20 mouse cellular contexts compared by ENCODE assay signal in the genomic region with DNA sequence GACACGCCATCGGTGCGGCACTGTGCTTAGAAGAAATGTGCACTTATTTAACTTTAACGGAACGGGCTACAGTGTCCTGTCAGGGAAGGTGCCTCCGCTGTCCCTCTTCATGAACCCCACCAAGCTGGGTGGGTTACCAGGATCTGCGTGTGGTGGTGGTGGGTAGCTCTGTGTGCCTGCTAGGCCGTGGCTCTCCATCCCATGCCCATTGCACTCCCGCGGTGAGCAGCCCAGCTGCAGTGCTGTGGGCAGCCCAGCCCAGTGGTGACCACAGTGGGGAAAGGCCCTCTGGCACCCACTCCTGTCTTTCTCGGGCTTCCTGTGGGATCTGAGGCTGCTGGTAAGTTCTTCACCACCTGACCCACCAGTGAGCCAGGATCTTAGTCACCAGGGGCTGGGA. TPM values are rescaled to one million over a fixed set of nuclear protein-coding genes. Genes with fewer than 3 reads are reported as not detected.
DNase-seq lines count a peak whose midpoint lies in the region; ATAC-seq and TF ChIP-seq lines count a peak whose summit lies in the region.
"Had no signal": no experiment of that assay in that cellular context is flagged by ENCODE, and none has a peak within 500 bp of the region (broad histone marks: within the 10 kb centered on the region; RNA-seq: fewer than 3 reads in every experiment).

No protein-coding gene starts in this region.

- H3K27ac ChIP-seq in midbrain, embryonic 13.5 days, result no peak overlapping the region
- no peak overlapping the region for H3K27ac ChIP-seq in midbrain, embryonic 16.5 days (ENCODE audit: low read length)
- H3K27ac ChIP-seq in embryonic facial prominence, embryonic 14.5 days (replicated peaks; ENCODE audit: low read depth, low read length), result 0 out of 2 replicates have a peak overlapping the region, but pooled peaks have one; percentile 86
- H3K27ac ChIP-seq: hindbrain, embryonic 14.5 days; kidney, postnatal 0 days; left cerebral cortex, adult 2 months; liver, embryonic 13.5 days; neural tube, embryonic 13.5 days had no signal

- no peaks in the 10 kb centered on the region for H3K9me3 ChIP-seq in midbrain, embryonic 13.5 days
- no peaks in the 10 kb centered on the region for H3K9me3 ChIP-seq in midbrain, embryonic 16.5 days (replicated peaks; ENCODE audit: control insufficient read depth, low read length, poor library complexity, severe bottlenecking)
- peaks cover 4% of the 10 kb centered on the region for H3K9me3 ChIP-seq in G1E (replicated peaks)
- peaks cover 7% of the 10 kb centered on the region; the same call in 1 of the 2 replicates for H3K9me3 ChIP-seq in embryonic facial prominence, embryonic 14.5 days (ENCODE audit: control insufficient read depth, low read length)
- H3K9me3 ChIP-seq: liver, embryonic 13.5 days; neural tube, embryonic 13.5 days had no signal

- DNase-seq in G1E (ENCODE audit: low spot score), result no peak
- DNase-seq in embryonic facial prominence, embryonic 14.5 days (ENCODE audit: low spot score), result no peak
- DNase-seq in adrenal gland, adult 2 months, result no peak
- no peak for DNase-seq in thymus, postnatal 0 days (ENCODE audit: low spot score)
- DNase-seq in T-cell, adult 2 months (ENCODE audit: low spot score), result no peak
- DNase-seq: cerebellum, adult 18-20 months; cerebellum, postnatal 25 days; heart, postnatal 10 days; left cerebral cortex, postnatal 4 days; liver, embryonic 13.5 days; lung, embryonic 14.5 days; lung, postnatal 36 days; spleen, adult 18-20 months had no signal

- WGBS in midbrain, embryonic 13.5 days, result 74% methylated on average over 11 of the region's 11 CpGs
- WGBS in midbrain, embryonic 16.5 days, result 73% methylated on average over 11 of the region's 11 CpGs
- WGBS in embryonic facial prominence, embryonic 14.5 days, result 82% methylated on average over 11 of the region's 11 CpGs

- TF ChIP-seq CTCF in G1E (IDR thresholded peaks at IDR 0.05; ENCODE audit: low read depth, low read length), result no peak

- H3K4me3 ChIP-seq in midbrain, embryonic 13.5 days (replicated peaks), result no peak overlapping the region
- no peak overlapping the region for H3K4me3 ChIP-seq in midbrain, embryonic 16.5 days (ENCODE audit: low read depth, low read length)
- H3K4me3 ChIP-seq in G1E (ENCODE audit: low read depth, low read length), result peak overlapping the region; percentile 21; the same call in 1 of the 2 replicates
- H3K4me3 ChIP-seq in embryonic facial prominence, embryonic 14.5 days (ENCODE audit: low read depth, low read length), result no peak overlapping the region
- H3K4me3 ChIP-seq: left cerebral cortex, adult 2 months; liver, embryonic 13.5 days; neural tube, embryonic 13.5 days had no signal

- ATAC-seq in midbrain, embryonic 13.5 days, result 0 out of 2 replicates have a peak, but pooled peaks have one; percentile 43
- no peak for ATAC-seq in midbrain, embryonic 16.5 days
- no peak for ATAC-seq in G1E (ENCODE audit: extremely low read depth, insufficient number of reproducible peaks, low FRiP score, poor library complexity, severe bottlenecking)
- no peak for ATAC-seq in embryonic facial prominence, embryonic 14.5 days (ENCODE audit: low read depth)

- H3K4me1 ChIP-seq in midbrain, embryonic 13.5 days (replicated peaks), result peaks cover 16% of the 10 kb centered on the region
- peaks cover 7% of the 10 kb centered on the region; the same call in 1 of the 2 replicates for H3K4me1 ChIP-seq in midbrain, embryonic 16.5 days (ENCODE audit: control insufficient read depth, insufficient read depth, low read length)
- peaks cover 2% of the 10 kb centered on the region for H3K4me1 ChIP-seq in G1E (ENCODE audit: insufficient read depth, low read depth, low read length)
- peaks cover 27% of the 10 kb centered on the region for H3K4me1 ChIP-seq in embryonic facial prominence, embryonic 14.5 days (ENCODE audit: control insufficient read depth, insufficient read depth, low read length)

- peaks cover 12% of the 10 kb centered on the region; the same call in 1 of the 2 replicates for H3K27me3 ChIP-seq in midbrain, embryonic 13.5 days
- no peaks in the 10 kb centered on the region for H3K27me3 ChIP-seq in midbrain, embryonic 16.5 days (ENCODE audit: control insufficient read depth, insufficient read depth, low read depth, low read length)
- H3K27me3 ChIP-seq in G1E (ENCODE audit: insufficient read depth, low read length), result peaks cover 41% of the 10 kb centered on the region
- H3K27me3 ChIP-seq in embryonic facial prominence, embryonic 14.5 days (replicated peaks; ENCODE audit: control insufficient read depth, insufficient read depth, low read length), result no peaks in the 10 kb centered on the region
- H3K27me3 ChIP-seq: liver, embryonic 13.5 days; neural tube, embryonic 13.5 days had no signal

- no peak overlapping the region for H3K4me2 ChIP-seq in midbrain, embryonic 13.5 days (replicated peaks)
- no peak overlapping the region for H3K4me2 ChIP-seq in midbrain, embryonic 16.5 days (ENCODE audit: low read length)
- no peak overlapping the region for H3K4me2 ChIP-seq in embryonic facial prominence, embryonic 14.5 days (ENCODE audit: low read depth, low read length)
- H3K4me2 ChIP-seq: heart, embryonic 11.5 days; hindbrain, embryonic 14.5 days; liver, embryonic 13.5 days; lung, embryonic 14.5 days; neural tube, embryonic 13.5 days had no signal

- H3K9ac ChIP-seq in midbrain, embryonic 13.5 days (replicated peaks), result no peak overlapping the region
- no peak overlapping the region for H3K9ac ChIP-seq in midbrain, embryonic 16.5 days (ENCODE audit: low read depth, low read length)
- no peak overlapping the region for H3K9ac ChIP-seq in embryonic facial prominence, embryonic 14.5 days (ENCODE audit: low read depth, low read length)
- H3K9ac ChIP-seq: hindbrain, embryonic 14.5 days; liver, embryonic 13.5 days; lung, embryonic 14.5 days; neural tube, embryonic 13.5 days had no signal

- H3K36me3 ChIP-seq in midbrain, embryonic 13.5 days, result no peaks in the 10 kb centered on the region
- H3K36me3 ChIP-seq in midbrain, embryonic 16.5 days (ENCODE audit: control insufficient read depth, insufficient read depth, low read length), result no peaks in the 10 kb centered on the region
- H3K36me3 ChIP-seq in G1E (replicated peaks), result no peaks in the 10 kb centered on the region
- H3K36me3 ChIP-seq in embryonic facial prominence, embryonic 14.5 days (ENCODE audit: control insufficient read depth, insufficient read depth, low read length), result no peaks in the 10 kb centered on the region
- H3K36me3 ChIP-seq: liver, embryonic 13.5 days; neural tube, embryonic 13.5 days had no signal

RNA-seq across cellular contexts. Expression of gene Fzd7, which starts 31.3 kb away (rescaled TPM):
- 2.7 and 4.0 TPM in 2 replicates for polyA plus RNA-seq in midbrain, embryonic 13.5 days (2015; fragmentation: Nextera tagmentation; extraction: Ambion mirVana)
- 2.6 and 3.2 TPM in 2 replicates for polyA plus RNA-seq in midbrain, embryonic 16.5 days (2015; fragmentation: Nextera tagmentation; extraction: Ambion mirVana)
- total RNA-seq in G1E (2014; fragmentation: Nextera tagmentation), result 84.4 and 84.8 TPM in 2 replicates
- 54.1 and 55.7 TPM in 2 replicates for total RNA-seq in G1E (2017)
- 58.7 and 65.9 TPM in 2 replicates for polyA plus RNA-seq in G1E (2012)
- polyA plus RNA-seq in embryonic facial prominence, embryonic 14.5 days (2014; fragmentation: Nextera tagmentation; extraction: Ambion mirVana), result 13.8 and 16.6 TPM in 2 replicates
- total RNA-seq in adrenal gland, adult 2 months (2021), result 10 to 100 TPM in 1 of 2 experiments, 1 to 10 TPM in 1; 9.9 to 16.7 TPM
- polyA plus RNA-seq in adrenal gland, adult 2 months (2012; rRNA removed), result 20.1 and 22.0 TPM in 2 replicates
- 2.3 TPM in 2 replicates for polyA plus RNA-seq in thymus, postnatal 0 days (2015; fragmentation: Nextera tagmentation; extraction: Ambion mirVana)
